Mouse (Mus musculus) cortical plate, adult 2 months (tissue): ENCODE results near the gene Cdk5r2.

Experiments
- CTCF ChIP-seq: fragments of 200-500 bp; IDR thresholded peaks from 2 replicates; pipeline ENCODE4 v1.5.1; 2011; ENCODE audit warnings: mild to moderate bottlenecking, control low read depth, low read length; ENCODE audit not compliant: insufficient read depth; ENCODE audit errors: extremely low read depth
- POLR2A ChIP-seq: fragments of 200-500 bp; IDR thresholded peaks from 2 replicates; pipeline ENCODE4 v1.6.1; 2011; ENCODE audit warnings: mild to moderate bottlenecking, low read length, control low read depth; ENCODE audit not compliant: insufficient read depth; ENCODE audit errors: extremely low read depth

GRCm38 (mm10) chr1:74891513-74891912, 36.8 kb downstream of the Cdk5r2 start:
- TF ChIP-seq POLR2A: no peak
- TF ChIP-seq CTCF: no peak
